Mouse (Mus musculus): ENCODE data around the gene Cd3e. TPM values are rescaled to one million over a fixed set of nuclear protein-coding genes. Genes with fewer than 3 reads are reported as not detected.

Gene Cd3e
- polyA plus RNA-seq, 1 experiment from 2014 or later, result not detected

Other genes starting within 250 kb of the Cd3e start
- gene Arcn1, start 241.8 kb downstream of the Cd3e start, polyA plus RNA-seq (2014; fragmentation: Nextera tagmentation; extraction: Ambion mirVana), result 116 and 219 TPM in 2 replicates
- gene Ift46, start 241.7 kb downstream of the Cd3e start, polyA plus RNA-seq (2014; fragmentation: Nextera tagmentation; extraction: Ambion mirVana), result 122 and 131 TPM in 2 replicates
- gene Tmem25, start 210.3 kb downstream of the Cd3e start, polyA plus RNA-seq (2014; fragmentation: Nextera tagmentation; extraction: Ambion mirVana), result 8.1 and 10.8 TPM in 2 replicates
- gene Ttc36, start 206.6 kb downstream of the Cd3e start, polyA plus RNA-seq (2014; fragmentation: Nextera tagmentation; extraction: Ambion mirVana), result 22.5 and 31.0 TPM in 2 replicates
- 14.9 and 15.2 TPM in 2 replicates for gene Kmt2a, start 128.3 kb downstream of the Cd3e start, polyA plus RNA-seq (2014; fragmentation: Nextera tagmentation; extraction: Ambion mirVana)
- gene Atp5l, start 88.9 kb downstream of the Cd3e start, polyA plus RNA-seq (2014; fragmentation: Nextera tagmentation; extraction: Ambion mirVana), result 674 and 931 TPM in 2 replicates
- 25.6 and 38.2 TPM in 2 replicates for gene Ube4a, start 44.0 kb downstream of the Cd3e start, polyA plus RNA-seq (2014; fragmentation: Nextera tagmentation; extraction: Ambion mirVana)
- not detected in 2 replicates for gene Cd3g, start 29.2 kb downstream of the Cd3e start, polyA plus RNA-seq (2014; fragmentation: Nextera tagmentation; extraction: Ambion mirVana)
- not detected in 2 replicates for gene Cd3d, start 27.8 kb downstream of the Cd3e start, polyA plus RNA-seq (2014; fragmentation: Nextera tagmentation; extraction: Ambion mirVana)
- gene Mpzl2, start 30.2 kb upstream of the Cd3e start, polyA plus RNA-seq (2014; fragmentation: Nextera tagmentation; extraction: Ambion mirVana), result 11.0 and 22.2 TPM in 2 replicates
- gene Mpzl3, start 45.6 kb upstream of the Cd3e start, polyA plus RNA-seq (2014; fragmentation: Nextera tagmentation; extraction: Ambion mirVana), result 2.3 and 3.0 TPM in 2 replicates
- gene Jaml, start 69.6 kb upstream of the Cd3e start, polyA plus RNA-seq (2014; fragmentation: Nextera tagmentation; extraction: Ambion mirVana), result 0.46 TPM in 1 of 2 replicates, not detected in the other
- gene Scn2b, start 108.2 kb upstream of the Cd3e start, polyA plus RNA-seq (2014; fragmentation: Nextera tagmentation; extraction: Ambion mirVana), result 4.6 and 5.3 TPM in 2 replicates
- gene Scn4b, start 128.8 kb upstream of the Cd3e start, polyA plus RNA-seq (2014; fragmentation: Nextera tagmentation; extraction: Ambion mirVana), result 0.11 and 0.16 TPM in 2 replicates
- gene BC049352, start 172.4 kb upstream of the Cd3e start, polyA plus RNA-seq (2014; fragmentation: Nextera tagmentation; extraction: Ambion mirVana), result not detected in 2 replicates
- 0.26 and 1.1 TPM in 2 replicates for gene Tmprss4, start 194.5 kb upstream of the Cd3e start, polyA plus RNA-seq (2014; fragmentation: Nextera tagmentation; extraction: Ambion mirVana)

Data from kidney, embryonic 14.5 days (tissue).